Mouse (Mus musculus) monocyte, adult 2 months (primary cell): ENCODE results near the gene Rhox4c.
"Not testable (repeated sequence)": the region's sequence is repeated elsewhere in the genome, so short reads cannot be mapped to it uniquely, and the experiment has no call there.

Experiments
- DNase-seq, 2 experiments: peaks; one replicate each; pipeline ENCODE4 v3.0.0; 2022; ENCODE audit warnings: low spot score in 2 of 2, low read depth in 1 of 2

The Rhox4c gene

DNA sequence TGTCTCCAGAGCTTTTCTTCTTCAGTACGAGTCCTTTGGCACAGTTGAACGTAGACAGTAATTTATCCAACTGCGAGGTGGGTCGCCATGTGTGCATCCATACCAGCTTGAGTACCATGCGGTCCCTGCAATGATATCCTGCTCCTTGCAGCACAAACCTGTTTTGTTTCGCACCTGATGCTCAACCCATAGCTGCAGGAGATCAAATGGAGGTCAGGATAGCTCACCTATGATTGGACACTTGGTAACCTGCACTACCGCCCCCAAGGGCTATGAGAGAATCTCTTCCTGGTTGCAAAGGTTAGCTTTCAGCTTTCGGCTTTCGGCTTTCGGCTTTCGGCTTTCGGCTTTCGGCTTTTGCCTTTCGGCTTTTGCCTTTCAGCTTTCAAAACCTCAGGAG is at the start of gene Rhox4c:
Rhox4c (plus strand) TSS at position 301 of the 400 bp plus-strand sequence.
- not testable (repeated sequence) for DNase-seq

DNA sequence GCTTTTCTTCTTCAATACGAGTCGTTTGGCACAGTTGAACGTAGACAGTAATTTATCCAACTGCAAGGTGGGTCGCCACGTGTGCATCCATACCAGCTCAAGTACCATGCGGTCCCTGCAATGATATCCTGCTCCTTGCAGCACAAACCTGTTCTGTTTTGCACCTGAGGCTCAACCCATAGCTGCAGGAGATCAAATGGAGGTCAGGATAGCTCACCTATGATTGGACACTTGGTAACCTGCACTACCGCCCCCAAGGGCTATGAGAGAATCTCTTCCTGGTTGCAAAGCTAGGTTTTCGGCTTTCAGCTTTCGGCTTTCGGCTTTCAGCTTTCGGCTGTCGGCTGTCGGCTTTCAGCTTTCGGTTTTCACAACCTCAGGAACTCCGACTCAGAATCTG is 47.9 kb upstream of the Rhox4c start, which contains the start of gene Rhox4b:
Rhox4b (plus strand) TSS at position 301 of the 400 bp plus-strand sequence.
- not testable (repeated sequence) for DNase-seq

DNA sequence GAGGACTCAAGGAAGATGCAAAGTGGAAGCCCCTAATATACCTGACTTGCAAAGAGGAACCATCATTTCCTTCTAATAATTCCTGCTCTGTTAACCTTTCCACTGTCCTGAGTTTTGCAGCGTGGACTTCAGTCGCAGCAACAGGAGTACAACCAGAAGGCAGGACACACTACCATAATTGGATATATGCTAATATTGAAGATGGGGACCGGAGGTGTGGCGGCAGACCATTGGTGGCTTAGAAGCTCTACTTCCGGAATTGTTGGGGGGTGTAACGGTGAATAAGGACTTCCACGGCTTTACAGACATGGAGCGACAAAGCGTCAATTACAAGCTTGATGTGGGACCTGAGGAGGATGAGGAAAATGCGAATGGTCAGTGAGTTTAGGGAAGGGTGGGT is 26.8 kb upstream of the Rhox4c start, which contains the start of gene Rhox2c:
Rhox2c (plus strand) TSS at position 301 of the 400 bp plus-strand sequence.
- not testable (repeated sequence) for DNase-seq

GRCm38 (mm10) chrX:37458285-37458684 is 21.9 kb upstream of the Rhox4c start, which contains the start of gene Rhox3c:
Rhox3c (plus strand) TSS chrX:37458585.
- not testable (repeated sequence) for DNase-seq

GRCm38 (mm10) chrX:37514059-37514458 is 33.9 kb downstream of the Rhox4c start, which contains the start of gene Rhox4d:
Rhox4d (plus strand) TSS chrX:37514359.
- DNase-seq = not testable (repeated sequence)

- not testable (repeated sequence) for DNase-seq
Observed at GRCm38 (mm10) chrX:37530152-37530551, 50.0 kb downstream of the Rhox4c start, which contains the start of gene Rhox2e. Rhox2e (plus strand) TSS chrX:37530452.
